Mouse (Mus musculus): ENCODE measurements around the gene Arntl2. TPM values are rescaled to one million over a fixed set of nuclear protein-coding genes. Genes with fewer than 3 reads are reported as not detected.

Gene Arntl2
- total and polyA plus RNA-seq, 2 experiments = 2.4 to 6.1 TPM

- H3K79me2 ChIP-seq (ENCODE audit: control insufficient read depth, insufficient read depth, low read length) = no peaks in the 10 kb centered on the region
- no peaks in the 10 kb centered on the region for H3K36me3 ChIP-seq (ENCODE audit: control insufficient read depth, insufficient read depth, low read length)
- H3K9ac ChIP-seq (ENCODE audit: low read depth, low read length) = no peak overlapping the region
- H3K27me3 ChIP-seq (ENCODE audit: control insufficient read depth, insufficient read depth, low read length) = no peaks in the 10 kb centered on the region
- 90% methylated on average over 4 of the region's 4 CpGs for WGBS
- H3K4me3 ChIP-seq (ENCODE audit: insufficient read depth, low read depth, low read length) = no peak overlapping the region
- DNase-seq (ENCODE audit: extremely low read depth, low read depth, low spot score) = no peak
- no peak; the same call in 1 of the 2 replicates for TF ChIP-seq CTCF (IDR thresholded peaks at IDR 0.05; ENCODE audit: low read depth, low read length)
- H3K27ac ChIP-seq (replicated peaks; ENCODE audit: insufficient read depth, low read depth, low read length) = no peak overlapping the region
- H3K4me1 ChIP-seq (ENCODE audit: control insufficient read depth, insufficient read depth, low read length) = no peaks in the 10 kb centered on the region
These were observed 69.8 kb downstream of the Arntl2 start for GRCm38 (mm10) chr6:146865701-146866100.

- H3K36me3 ChIP-seq (ENCODE audit: control insufficient read depth, insufficient read depth, low read length) = no peaks in the 10 kb centered on the region
- no peak for DNase-seq (ENCODE audit: extremely low read depth, low read depth, low spot score)
- no peaks in the 10 kb centered on the region for H3K4me1 ChIP-seq (ENCODE audit: control insufficient read depth, insufficient read depth, low read length)
- no peaks in the 10 kb centered on the region; the same call in 1 of the 2 replicates for H3K27me3 ChIP-seq (ENCODE audit: control insufficient read depth, insufficient read depth, low read length)
- H3K27ac ChIP-seq (replicated peaks; ENCODE audit: insufficient read depth, low read depth, low read length) = no peak overlapping the region
- no peak overlapping the region for H3K9ac ChIP-seq (ENCODE audit: low read depth, low read length)
- no peaks in the 10 kb centered on the region for H3K79me2 ChIP-seq (ENCODE audit: control insufficient read depth, insufficient read depth, low read length)
- no peak for TF ChIP-seq POLR2A (IDR thresholded peaks at IDR 0.05; ENCODE audit: extremely low read depth, insufficient read depth, low read length)
- no peak for TF ChIP-seq CTCF (IDR thresholded peaks at IDR 0.05; ENCODE audit: low read depth, low read length)
- 88% methylated on average over 4 of the region's 4 CpGs for whole genome bisulfite sequencing
- no peak overlapping the region for H3K4me3 ChIP-seq (ENCODE audit: insufficient read depth, low read depth, low read length)
These were observed 76.1 kb downstream of the Arntl2 start for GRCm38 (mm10) chr6:146871975-146872374.

GRCm38 (mm10) chr6:146874415-146874814, 78.6 kb downstream of the Arntl2 start:
- Histone ChIP-seq H3K79me2 (ENCODE audit: control insufficient read depth, insufficient read depth, low read length) (no peaks in the 10 kb centered on the region), H3K36me3 (ENCODE audit: control insufficient read depth, insufficient read depth, low read length) (no peaks in the 10 kb centered on the region), H3K27me3 (ENCODE audit: control insufficient read depth, insufficient read depth, low read length) (no peaks in the 10 kb centered on the region; the same call in 1 of the 2 replicates), H3K4me3 (ENCODE audit: insufficient read depth, low read depth, low read length) (no peak overlapping the region), H3K4me1 (ENCODE audit: control insufficient read depth, insufficient read depth, low read length) (no peaks in the 10 kb centered on the region), H3K27ac (replicated peaks; ENCODE audit: insufficient read depth, low read depth, low read length) (no peak overlapping the region), H3K9ac (ENCODE audit: low read depth, low read length) (no peak overlapping the region)
- WGBS = 87% methylated on average over 6 of the region's 6 CpGs
- DNase-seq (ENCODE audit: extremely low read depth, low read depth, low spot score) = no peak
- TF ChIP-seq CTCF (IDR thresholded peaks at IDR 0.05; ENCODE audit: low read depth, low read length) (no peak), POLR2A (IDR thresholded peaks at IDR 0.05; ENCODE audit: extremely low read depth, insufficient read depth, low read length) (no peak)

- no peaks in the 10 kb centered on the region for H3K36me3 ChIP-seq (ENCODE audit: control insufficient read depth, insufficient read depth, low read length)
- DNase-seq (ENCODE audit: extremely low read depth, low read depth, low spot score) = no peak
- no peak overlapping the region for H3K4me3 ChIP-seq (ENCODE audit: insufficient read depth, low read depth, low read length)
- H3K9ac ChIP-seq (ENCODE audit: low read depth, low read length) = no peak overlapping the region
- no peak overlapping the region for H3K27ac ChIP-seq (replicated peaks; ENCODE audit: insufficient read depth, low read depth, low read length)
- H3K79me2 ChIP-seq (ENCODE audit: control insufficient read depth, insufficient read depth, low read length) = no peaks in the 10 kb centered on the region
- 96% methylated on average over 2 of the region's 2 CpGs for WGBS
- H3K4me1 ChIP-seq (ENCODE audit: control insufficient read depth, insufficient read depth, low read length) = no peaks in the 10 kb centered on the region
- TF ChIP-seq POLR2A (IDR thresholded peaks at IDR 0.05; ENCODE audit: extremely low read depth, insufficient read depth, low read length) (no peak), CTCF (IDR thresholded peaks at IDR 0.05; ENCODE audit: low read depth, low read length) (no peak)
- no peaks in the 10 kb centered on the region; the same call in 1 of the 2 replicates for H3K27me3 ChIP-seq (ENCODE audit: control insufficient read depth, insufficient read depth, low read length)
These were observed 81.0 kb downstream of the Arntl2 start for GRCm38 (mm10) chr6:146876820-146877219.

- no peaks in the 10 kb centered on the region for H3K36me3 ChIP-seq (ENCODE audit: control insufficient read depth, insufficient read depth, low read length)
- DNase-seq (ENCODE audit: extremely low read depth, low read depth, low spot score) = no peak
- no peak overlapping the region for H3K27ac ChIP-seq (replicated peaks; ENCODE audit: insufficient read depth, low read depth, low read length)
- no peaks in the 10 kb centered on the region; the same call in 1 of the 2 replicates for H3K27me3 ChIP-seq (ENCODE audit: control insufficient read depth, insufficient read depth, low read length)
- no peaks in the 10 kb centered on the region for H3K79me2 ChIP-seq (ENCODE audit: control insufficient read depth, insufficient read depth, low read length)
- H3K4me3 ChIP-seq (ENCODE audit: insufficient read depth, low read depth, low read length) = no peak overlapping the region
- WGBS = 88% methylated on average over 12 of the region's 12 CpGs
- H3K4me1 ChIP-seq (ENCODE audit: control insufficient read depth, insufficient read depth, low read length) = no peaks in the 10 kb centered on the region
- no peak overlapping the region for H3K9ac ChIP-seq (ENCODE audit: low read depth, low read length)
- TF ChIP-seq POLR2A (IDR thresholded peaks at IDR 0.05; ENCODE audit: extremely low read depth, insufficient read depth, low read length) (no peak), CTCF (IDR thresholded peaks at IDR 0.05; ENCODE audit: low read depth, low read length) (no peak)
These were observed 81.7 kb downstream of the Arntl2 start for GRCm38 (mm10) chr6:146877425-146878045.

- no peaks in the 10 kb centered on the region for H3K79me2 ChIP-seq (ENCODE audit: control insufficient read depth, insufficient read depth, low read length)
- no peak for TF ChIP-seq POLR2A (IDR thresholded peaks at IDR 0.05; ENCODE audit: extremely low read depth, insufficient read depth, low read length)
- TF ChIP-seq CTCF (IDR thresholded peaks at IDR 0.05; ENCODE audit: low read depth, low read length) = no peak
- H3K9ac ChIP-seq (ENCODE audit: low read depth, low read length) = no peak overlapping the region
- no peak overlapping the region for H3K27ac ChIP-seq (replicated peaks; ENCODE audit: insufficient read depth, low read depth, low read length)
- WGBS = 75% methylated on average over 10 of the region's 10 CpGs
- H3K36me3 ChIP-seq (ENCODE audit: control insufficient read depth, insufficient read depth, low read length) = no peaks in the 10 kb centered on the region
- no peak for DNase-seq (ENCODE audit: extremely low read depth, low read depth, low spot score)
- no peak overlapping the region for H3K4me3 ChIP-seq (ENCODE audit: insufficient read depth, low read depth, low read length)
- no peaks in the 10 kb centered on the region for H3K4me1 ChIP-seq (ENCODE audit: control insufficient read depth, insufficient read depth, low read length)
- H3K27me3 ChIP-seq (ENCODE audit: control insufficient read depth, insufficient read depth, low read length) = no peaks in the 10 kb centered on the region; the same call in 1 of the 2 replicates
These were observed 83.1 kb downstream of the Arntl2 start for GRCm38 (mm10) chr6:146878926-146879325.

All from liver, adult 2 months (tissue).